Mouse (Mus musculus) thymus, adult 2 months (tissue): ENCODE measurements around the gene Cmss1.

Source experiments
- CTCF ChIP-seq: fragments of 200-500 bp; IDR thresholded peaks from 2 replicates; pipeline ENCODE4 v1.5.1; 2012; ENCODE audit warnings: mild to moderate bottlenecking, control low read depth, low read length, moderate library complexity, borderline replicate concordance; ENCODE audit not compliant: control insufficient read depth, poor library complexity, insufficient read depth; ENCODE audit errors: extremely low read depth
- POLR2A ChIP-seq: fragments of 200-500 bp; IDR thresholded peaks from 2 replicates; pipeline ENCODE4 v1.6.1; 2012; ENCODE audit warnings: mild to moderate bottlenecking, low read length, control low read depth, moderate library complexity; ENCODE audit not compliant: control insufficient read depth, poor library complexity, insufficient read depth; ENCODE audit errors: extremely low read depth

GRCm38 (mm10) chr16:57402910-57403309 is 203.8 kb downstream of the Cmss1 start:
- TF ChIP-seq CTCF (no peak), POLR2A (no peak)
